Mouse (Mus musculus): Measurements from ENCODE around the gene Itga11.

DNA sequence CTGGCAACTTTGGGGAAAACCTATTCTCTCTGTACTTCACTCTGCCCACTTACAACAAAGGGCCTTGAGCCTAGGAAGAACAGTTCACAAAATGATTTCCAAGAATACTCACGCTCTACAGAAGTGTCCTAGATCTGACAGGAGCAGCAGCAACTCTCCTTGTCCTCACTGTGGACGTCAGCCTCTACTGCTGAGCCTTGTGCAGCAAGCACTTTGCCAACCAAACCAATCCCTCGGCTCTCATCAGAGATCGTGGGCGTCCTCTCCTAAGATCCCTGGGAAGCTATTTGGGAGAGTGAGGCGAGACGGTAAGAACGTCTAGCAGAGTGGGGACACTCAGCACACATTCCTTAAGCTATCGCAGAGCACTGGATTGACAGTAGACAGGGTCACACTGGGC, 17.6 kb downstream of the Itga11 start:
- no peak for TF ChIP-seq POLR2A (IDR thresholded peaks at IDR 0.05; ENCODE audit: insufficient read depth, low read length)
- no peak for TF ChIP-seq CTCF (IDR thresholded peaks at IDR 0.05; ENCODE audit: low read depth, low read length)
